8 mouse cellular contexts compared by ENCODE assay signal in the genomic region with DNA sequence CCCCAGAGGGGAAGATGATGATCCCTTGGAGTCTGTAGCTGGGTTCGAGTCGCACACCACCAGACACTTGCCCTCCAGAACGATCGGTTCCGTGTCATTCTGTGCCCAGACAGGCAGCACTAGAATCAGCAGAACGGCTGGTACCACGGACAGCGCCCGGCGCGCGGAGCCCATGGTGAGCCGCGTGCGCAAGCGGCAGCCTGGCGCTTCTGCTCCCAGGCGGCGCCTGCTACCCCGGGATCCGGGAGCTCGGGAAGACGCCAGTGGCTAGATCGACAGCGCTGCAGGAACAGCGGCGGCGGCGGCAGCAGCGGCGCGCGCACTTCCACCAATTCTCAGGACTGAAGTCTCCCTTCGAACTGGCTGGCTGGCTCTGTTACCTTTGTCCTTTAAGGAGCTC. TPM values are rescaled to one million over a fixed set of nuclear protein-coding genes. Genes with fewer than 3 reads are reported as not detected.
A peak's percentile ranks its signal among the peaks of the same experiment; 100 is the strongest.
DNase-seq lines count a peak whose midpoint lies in the region; ATAC-seq and TF ChIP-seq lines count a peak whose summit lies in the region.

No protein-coding gene starts in this region.

- no peak for TF ChIP-seq POLR2A in myocyte (IDR thresholded peaks at IDR 0.05; ENCODE audit: insufficient read length, low read depth)

- H3K79me2 ChIP-seq in myocyte (ENCODE audit: control insufficient read depth, insufficient read depth), result no peaks in the 10 kb centered on the region

- H3K4me1 ChIP-seq in embryonic facial prominence, embryonic 11.5 days (ENCODE audit: control insufficient read depth, insufficient read depth, low read length), result no peaks in the 10 kb centered on the region; the same call in 1 of the 2 replicates
- peaks cover 30% of the 10 kb centered on the region for H3K4me1 ChIP-seq in heart, embryonic 12.5 days (replicated peaks)
- peaks cover 20% of the 10 kb centered on the region for H3K4me1 ChIP-seq in kidney, embryonic 15.5 days
- H3K4me1 ChIP-seq in limb, embryonic 13.5 days, result peaks cover 17% of the 10 kb centered on the region

- peak overlapping the region; percentile 25; the same call in 1 of the 2 replicates for H3K4me3 ChIP-seq in embryonic facial prominence, embryonic 11.5 days (ENCODE audit: low read depth, low read length)
- H3K4me3 ChIP-seq in heart, embryonic 12.5 days, result peak overlapping the region; percentile 43
- peak overlapping the region; percentile 30 for H3K4me3 ChIP-seq in kidney, embryonic 15.5 days (replicated peaks)
- peak overlapping the region; percentile 31 for H3K4me3 ChIP-seq in limb, embryonic 13.5 days
- no peak overlapping the region for H3K4me3 ChIP-seq in myocyte

- no peak overlapping the region for H3K27ac ChIP-seq in embryonic facial prominence, embryonic 11.5 days (replicated peaks; ENCODE audit: low read depth, low read length)
- no peak overlapping the region for H3K27ac ChIP-seq in heart, embryonic 12.5 days (ENCODE audit: poor library complexity, severe bottlenecking)
- H3K27ac ChIP-seq in kidney, embryonic 15.5 days, result no peak overlapping the region
- H3K27ac ChIP-seq in limb, embryonic 13.5 days, result no peak overlapping the region

- peaks cover 30% of the 10 kb centered on the region for H3K27me3 ChIP-seq in embryonic facial prominence, embryonic 11.5 days (ENCODE audit: control insufficient read depth, insufficient read depth, low read length)
- H3K27me3 ChIP-seq in heart, embryonic 12.5 days (replicated peaks), result peaks cover 53% of the 10 kb centered on the region
- H3K27me3 ChIP-seq in kidney, embryonic 15.5 days, result peaks cover 65% of the 10 kb centered on the region
- H3K27me3 ChIP-seq in limb, embryonic 13.5 days, result peaks cover 65% of the 10 kb centered on the region
- H3K27me3 ChIP-seq in myocyte (ENCODE audit: control insufficient read depth, insufficient read depth, insufficient read length), result no peaks in the 10 kb centered on the region

- H3K4me2 ChIP-seq in embryonic facial prominence, embryonic 11.5 days (ENCODE audit: low read depth, low read length), result peak overlapping the region; percentile 25
- peak overlapping the region; percentile 76 for H3K4me2 ChIP-seq in heart, embryonic 12.5 days
- H3K4me2 ChIP-seq in kidney, embryonic 15.5 days, result peak overlapping the region; percentile 57
- H3K4me2 ChIP-seq in limb, embryonic 13.5 days (replicated peaks), result peak overlapping the region; percentile 60
- H3K4me2 ChIP-seq in myocyte (ENCODE audit: low read depth), result no peak overlapping the region

- no peaks in the 10 kb centered on the region for H3K36me3 ChIP-seq in embryonic facial prominence, embryonic 11.5 days (replicated peaks; ENCODE audit: control insufficient read depth, insufficient read depth, low read depth, low read length)
- H3K36me3 ChIP-seq in heart, embryonic 12.5 days, result no peaks in the 10 kb centered on the region
- no peaks in the 10 kb centered on the region for H3K36me3 ChIP-seq in kidney, embryonic 15.5 days
- H3K36me3 ChIP-seq in limb, embryonic 13.5 days, result no peaks in the 10 kb centered on the region
- no peaks in the 10 kb centered on the region for H3K36me3 ChIP-seq in myocyte (ENCODE audit: control insufficient read depth, insufficient read depth)

- no peak overlapping the region for H3ac ChIP-seq in myocyte (ENCODE audit: control insufficient read depth, insufficient read length)

- DNase-seq in cerebellum, adult 11-12 months, result peak; percentile 4
- peak; percentile 92 for DNase-seq in embryonic facial prominence, embryonic 11.5 days (ENCODE audit: low spot score)
- DNase-seq in urinary bladder, adult 2 months (ENCODE audit: low spot score), result peak; percentile 33

- WGBS in embryonic facial prominence, embryonic 11.5 days, result 0% methylated on average over 34 of the region's 34 CpGs
- WGBS in heart, embryonic 12.5 days, result under 1% methylated on average over 34 of the region's 34 CpGs
- under 1% methylated on average over 34 of the region's 34 CpGs for WGBS in kidney, embryonic 15.5 days
- under 1% methylated on average over 34 of the region's 34 CpGs for WGBS in limb, embryonic 13.5 days

- H3K9ac ChIP-seq in embryonic facial prominence, embryonic 11.5 days (replicated peaks; ENCODE audit: low read length), result no peak overlapping the region
- H3K9ac ChIP-seq in heart, embryonic 12.5 days, result no peak overlapping the region
- H3K9ac ChIP-seq in kidney, embryonic 15.5 days, result no peak overlapping the region
- no peak overlapping the region for H3K9ac ChIP-seq in limb, embryonic 13.5 days

- H3K9me3 ChIP-seq in embryonic facial prominence, embryonic 11.5 days (replicated peaks; ENCODE audit: control insufficient read depth, low read length), result no peaks in the 10 kb centered on the region
- no peaks in the 10 kb centered on the region for H3K9me3 ChIP-seq in heart, embryonic 12.5 days (replicated peaks)
- no peaks in the 10 kb centered on the region for H3K9me3 ChIP-seq in kidney, embryonic 15.5 days (replicated peaks)
- H3K9me3 ChIP-seq in limb, embryonic 13.5 days, result no peaks in the 10 kb centered on the region

- ATAC-seq in cerebellum, adult (ENCODE audit: insufficient number of reproducible peaks, low FRiP score, low TSS enrichment), result no peak
- peak; percentile 80 for ATAC-seq in embryonic facial prominence, embryonic 11.5 days (replicated peaks; ENCODE audit: insufficient number of reproducible peaks, low FRiP score, low TSS enrichment, low read depth)
- ATAC-seq in heart, embryonic 12.5 days (ENCODE audit: insufficient number of reproducible peaks, low FRiP score), result peak; percentile 67
- peak; percentile 92 for ATAC-seq in kidney, embryonic 15.5 days (replicated peaks; ENCODE audit: low FRiP score)
- peak; percentile 79; the same call in 1 of the 2 replicates for ATAC-seq in limb, embryonic 13.5 days (ENCODE audit: low FRiP score, low read depth)

TF ChIP-seq in myocyte, 11 proteins besides CTCF, POLR2A, EP300 and RAD21:
- TF ChIP-seq REST (IDR thresholded peaks at IDR 0.05; ENCODE audit: insufficient read depth, insufficient read length) (peak; percentile 74), MYOG (IDR thresholded peaks at IDR 0.05; ENCODE audit: control insufficient read depth in 1 of 3, insufficient read depth in 1 of 3, insufficient read length in 2 of 3, low read depth in 2 of 3) (no peak)
TF ChIP-seq in myocyte: peak in this region for 1.

RNA-seq across cellular contexts. Expression of gene Cbln4, which starts 1.1 kb away (rescaled TPM):
- 3.5 and 4.1 TPM in 2 replicates for polyA plus RNA-seq in embryonic facial prominence, embryonic 11.5 days (2014; fragmentation: Nextera tagmentation; extraction: Ambion mirVana)
- polyA plus RNA-seq in heart, embryonic 12.5 days (2016; fragmentation: Nextera tagmentation; extraction: Ambion mirVana), result 0.11 and 0.18 TPM in 2 replicates
- polyA plus RNA-seq in kidney, embryonic 15.5 days (2015; fragmentation: Nextera tagmentation; extraction: Ambion mirVana), result 4.2 and 4.6 TPM in 2 replicates
- 3.3 and 3.5 TPM in 2 replicates for polyA plus RNA-seq in limb, embryonic 13.5 days (2015; fragmentation: Nextera tagmentation; extraction: Ambion mirVana)
- polyA plus RNA-seq in myocyte (2012; fragmentation: generic; extraction: Trizol), result not detected
- polyA plus RNA-seq in urinary bladder, adult 2 months (2012; rRNA removed), result not detected in 2 replicates

Comparison
In these comparisons a context has a peak if more than half of its experiments do, and no peak if none do; other contexts are left out.
1. DNase-seq: peak in every context shown above with its lines; median percentile 92 in embryonic facial prominence, embryonic 11.5 days; 33 in urinary bladder, adult 2 months; 4 in cerebellum, adult 11-12 months.